Mouse (Mus musculus) frontal cortex, adult 2 months (tissue): ENCODE results near the gene Rhox2a. TPM values are rescaled to one million over a fixed set of nuclear protein-coding genes. Genes with fewer than 3 reads are reported as not detected.
"Not testable (repeated sequence)": the region's sequence is repeated elsewhere in the genome, so short reads cannot be mapped to it uniquely, and the experiment has no call there.

Source experiments
- DNase-seq, 2 experiments: peaks; one replicate each; pipeline ENCODE4 v3.0.0; 2022; ENCODE audit warnings: low spot score in 1 of 2; ENCODE audit errors: extremely low spot score in 1 of 2
- polyA plus RNA-seq: library from polyadenylated mRNA; depleted of rRNA; stranded (reverse); fragments of >200 nt; gene quantifications from 2 replicates; pipeline ENCODE4 v1.2.3, GENCODE M21; 2012; rRNA removed

Gene Rhox2a
- polyA plus RNA-seq: not detected in 2 replicates

DNA sequence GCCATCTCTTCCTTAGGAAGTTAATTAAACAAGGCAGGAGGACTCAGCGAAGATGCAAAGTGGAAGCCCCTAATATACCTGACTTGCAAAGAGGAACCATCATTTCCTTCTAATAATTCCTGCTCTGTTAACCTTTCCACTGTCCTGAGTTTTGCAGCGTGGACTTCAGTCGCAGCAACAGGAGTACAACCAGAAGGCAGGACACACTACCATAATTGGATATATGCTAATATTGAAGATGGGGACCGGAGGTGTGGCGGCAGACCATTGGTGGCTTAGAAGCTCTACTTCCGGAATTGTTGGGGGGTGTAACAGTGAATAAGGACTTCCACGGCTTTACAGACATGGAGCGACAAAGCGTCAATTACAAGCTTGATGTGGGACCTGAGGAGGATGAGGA is at the start of gene Rhox2a:
Gene Rhox2a (plus strand): TSS at position 301 of the 400 bp plus-strand sequence.
- DNase-seq: not testable (repeated sequence)

DNA sequence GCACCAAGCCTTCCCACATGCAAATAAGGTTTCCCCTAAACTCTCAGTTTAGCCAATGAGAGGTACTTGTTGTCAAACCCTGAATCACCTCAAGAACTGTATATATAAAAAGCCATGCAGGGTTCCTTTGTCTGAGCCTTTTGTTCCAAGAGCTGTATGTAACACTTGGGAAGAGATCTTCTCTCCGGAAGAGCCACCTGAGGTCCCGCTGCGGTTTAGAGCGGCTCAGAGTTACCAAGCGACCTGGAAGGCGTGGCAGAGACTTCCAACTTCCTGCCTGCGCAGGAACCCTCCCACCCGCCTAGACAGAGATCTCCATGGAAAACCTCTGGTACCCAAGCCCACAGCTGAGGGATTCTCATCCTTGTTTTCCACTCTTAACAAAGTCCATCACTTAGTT is 46.1 kb upstream of the Rhox2a start:
- no peak for DNase-seq

DNA sequence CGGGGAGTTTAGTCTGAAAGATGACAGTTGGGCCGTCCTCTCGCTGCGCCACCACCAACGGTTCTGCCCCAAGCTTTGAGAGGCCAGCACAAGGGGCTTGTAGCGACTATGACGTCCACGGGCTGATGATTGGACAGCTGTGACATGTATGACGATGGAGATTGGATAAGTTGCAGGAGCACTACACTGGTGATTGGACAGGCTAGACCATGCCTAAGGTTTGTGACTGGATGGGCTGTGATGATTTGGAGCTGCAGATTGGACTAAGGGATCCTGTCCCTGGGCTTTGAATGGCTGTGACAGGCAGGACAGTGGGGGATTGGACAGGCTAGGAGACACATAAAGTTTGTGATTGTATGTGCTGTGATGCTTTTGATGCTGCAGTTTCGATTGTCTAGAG is 33.8 kb upstream of the Rhox2a start, which contains the start of gene Gm9:
Gene Gm9 (minus strand): TSS at position 101 of the 400 bp plus-strand sequence.
- no peak for DNase-seq

DNA sequence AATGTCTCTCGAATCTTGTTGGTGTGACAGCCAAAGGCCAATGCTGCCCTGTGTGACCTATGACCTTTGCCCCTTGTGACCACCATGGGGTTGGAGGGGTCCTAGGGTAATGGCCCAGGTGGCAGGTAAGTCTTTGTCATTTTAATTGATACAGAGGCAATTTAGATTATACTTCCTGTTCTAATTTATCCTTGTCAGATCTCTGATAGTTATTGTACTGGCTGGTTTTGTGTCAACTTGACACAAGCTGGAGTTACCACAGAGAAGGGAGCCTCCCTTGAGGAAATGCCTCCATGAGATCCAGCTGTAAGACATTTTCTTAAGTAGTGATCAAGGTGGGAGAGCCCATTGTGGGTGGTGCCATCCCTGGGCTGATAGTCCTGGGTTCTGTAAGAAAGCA is 22.6 kb upstream of the Rhox2a start, which contains the start of gene Rhox1:
Gene Rhox1 (minus strand): TSS at position 101 of the 400 bp plus-strand sequence.
- not testable (repeated sequence) for DNase-seq

DNA sequence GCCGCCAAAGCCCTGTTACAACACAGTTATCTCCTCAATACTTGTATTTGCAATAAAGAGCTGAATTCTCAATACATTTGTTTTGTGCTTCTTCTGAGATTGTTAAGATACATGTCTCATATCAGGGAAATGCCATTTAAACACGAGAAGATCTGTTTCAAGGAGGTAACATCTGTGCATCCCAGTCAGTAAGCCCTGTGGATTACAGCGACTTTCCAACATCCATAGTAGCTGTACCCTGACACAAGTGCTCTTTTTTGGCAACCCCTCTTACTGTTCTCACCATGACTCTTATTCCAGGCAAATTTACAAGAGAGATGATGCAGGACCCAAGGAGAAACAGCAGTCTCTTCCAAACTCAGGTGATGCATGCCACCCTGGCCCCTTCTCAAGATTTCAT is 4.8 kb downstream of the Rhox2a start, which contains the start of gene Rhox3a:
Gene Rhox3a (plus strand): TSS at position 301 of the 400 bp plus-strand sequence.
- DNase-seq: not testable (repeated sequence)

DNA sequence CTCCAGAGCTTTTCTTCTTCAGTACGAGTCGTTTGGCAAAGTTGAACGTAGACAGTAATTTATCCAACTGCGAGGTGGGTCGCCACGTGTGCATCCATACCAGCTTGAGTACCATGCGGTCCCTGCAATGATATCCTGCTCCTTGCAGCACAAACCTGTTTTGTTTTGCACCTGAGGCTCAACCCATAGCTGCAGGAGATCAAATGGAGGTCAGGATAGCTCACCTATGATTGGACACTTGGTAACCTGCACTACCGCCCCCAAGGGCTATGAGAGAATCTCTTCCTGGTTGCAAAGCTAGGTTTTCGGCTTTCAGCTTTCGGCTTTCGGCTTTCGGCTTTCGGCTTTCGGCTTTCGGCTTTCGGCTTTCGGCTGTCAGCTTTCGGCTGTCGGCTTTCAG is 20.3 kb downstream of the Rhox2a start, which contains the start of gene Rhox4a:
Gene Rhox4a (plus strand): TSS at position 301 of the 400 bp plus-strand sequence.
- not testable (repeated sequence) for DNase-seq

Other genes starting within 250 kb of the Rhox2a start
- gene Sowahd, start 196.1 kb upstream of the Rhox2a start, polyA plus RNA-seq: 0.06 TPM in 1 of 2 replicates, not detected in the other
- gene Rpl39, start 159.6 kb upstream of the Rhox2a start, polyA plus RNA-seq: 236 and 294 TPM in 2 replicates
- 32.8 and 35.0 TPM in 2 replicates for gene Upf3b, start 134.7 kb upstream of the Rhox2a start, polyA plus RNA-seq
- 5.8 and 6.6 TPM in 2 replicates for gene Nkap, start 118.2 kb upstream of the Rhox2a start, polyA plus RNA-seq
- not detected in 2 replicates for gene Akap14, start 76.1 kb upstream of the Rhox2a start, polyA plus RNA-seq
- gene Ndufa1, start 53.8 kb upstream of the Rhox2a start, polyA plus RNA-seq: 579 and 627 TPM in 2 replicates
- 7.4 and 8.2 TPM in 2 replicates for gene Rnf113a1, start 53.7 kb upstream of the Rhox2a start, polyA plus RNA-seq
- 0.13 TPM in 1 of 2 replicates, not detected in the other for gene Gm9, start 33.9 kb upstream of the Rhox2a start, polyA plus RNA-seq
- gene Rhox1, start 22.7 kb upstream of the Rhox2a start, polyA plus RNA-seq: not detected in 2 replicates
- not detected in 2 replicates for gene Rhox3a, start 4.9 kb downstream of the Rhox2a start, polyA plus RNA-seq
- gene Rhox4a, start 20.4 kb downstream of the Rhox2a start, polyA plus RNA-seq: not detected in 2 replicates
- not detected in 2 replicates for gene Rhox3a2, start 135.1 kb downstream of the Rhox2a start, polyA plus RNA-seq
- not detected in 2 replicates for gene Rhox4a2, start 145.9 kb downstream of the Rhox2a start, polyA plus RNA-seq
- gene Rhox2b, start 167.1 kb downstream of the Rhox2a start, polyA plus RNA-seq: not detected in 2 replicates
- gene Rhox4b, start 187.5 kb downstream of the Rhox2a start, polyA plus RNA-seq: not detected in 2 replicates
- not detected in 2 replicates for gene Rhox2c, start 208.7 kb downstream of the Rhox2a start, polyA plus RNA-seq
- gene Rhox3c, start 213.6 kb downstream of the Rhox2a start, polyA plus RNA-seq: not detected in 2 replicates
- not detected in 2 replicates for gene Rhox4c, start 235.4 kb downstream of the Rhox2a start, polyA plus RNA-seq
- gene Rhox2d, start 248.5 kb downstream of the Rhox2a start, polyA plus RNA-seq: not detected in 2 replicates